Mouse (Mus musculus): ENCODE measurements around the gene Adgrb2. TPM values are rescaled to one million over a fixed set of nuclear protein-coding genes. Genes with fewer than 3 reads are reported as not detected.

The Adgrb2 gene
- polyA plus RNA-seq, 1 experiment from 2014 or later, result 4.0 TPM

Other genes with a start within 250 kb of the Adgrb2 start
- 94.2 and 104 TPM in 2 replicates for gene Khdrbs1, start 242.6 kb upstream of the Adgrb2 start, polyA plus RNA-seq (2014; fragmentation: Nextera tagmentation; extraction: Ambion mirVana)
- 306 and 319 TPM in 2 replicates for gene Ptp4a2, start 173.7 kb upstream of the Adgrb2 start, polyA plus RNA-seq (2014; fragmentation: Nextera tagmentation; extraction: Ambion mirVana)
- 0.08 TPM in 1 of 2 replicates, not detected in the other for gene Spocd1, start 55.6 kb upstream of the Adgrb2 start, polyA plus RNA-seq (2014; fragmentation: Nextera tagmentation; extraction: Ambion mirVana)
- gene Col16a1, start 63.0 kb downstream of the Adgrb2 start, polyA plus RNA-seq (2014; fragmentation: Nextera tagmentation; extraction: Ambion mirVana), result 180 and 188 TPM in 2 replicates
- gene Pef1, start 117.7 kb downstream of the Adgrb2 start, polyA plus RNA-seq (2014; fragmentation: Nextera tagmentation; extraction: Ambion mirVana), result 67.1 and 68.6 TPM in 2 replicates
- 0.19 and 0.30 TPM in 2 replicates for gene Hcrtr1, start 154.5 kb downstream of the Adgrb2 start, polyA plus RNA-seq (2014; fragmentation: Nextera tagmentation; extraction: Ambion mirVana)
- 21.8 and 23.9 TPM in 2 replicates for gene Tinagl1, start 190.3 kb downstream of the Adgrb2 start, polyA plus RNA-seq (2014; fragmentation: Nextera tagmentation; extraction: Ambion mirVana)
- not detected in 2 replicates for gene Gm853, start 237.5 kb downstream of the Adgrb2 start, polyA plus RNA-seq (2014; fragmentation: Nextera tagmentation; extraction: Ambion mirVana)